Mouse (Mus musculus) left cerebral cortex, postnatal 4 days (tissue): Measurements from ENCODE around the gene Gm10840. TPM values are rescaled to one million over a fixed set of nuclear protein-coding genes. Genes with fewer than 3 reads are reported as not detected.

Experiments
- DNase-seq: peaks from one replicate; pipeline ENCODE4 v3.0.0-alpha.2; 2022
- intact Hi-C: fragments of 180-260 bp; cut with DNase I; formaldehyde crosslinking; loops from one replicate; pipeline ENCODE4 v1.15.1; 2025
- total RNA-seq, 2 experiments: library from RNA; stranded (reverse); gene quantifications; 2 replicates each; pipeline ENCODE4 v1.2.3; 2021

Gene Gm10840
- total RNA-seq, 2 experiments from 2014 or later = not detected

- DNase-seq = peak; percentile 91
- intact Hi-C loops = no loop called here
Observed at GRCm38 (mm10) chr11:106159921-106160840, 469 bp upstream of the Gm10840 start.

- intact Hi-C loops = no loop called here
- no peak for DNase-seq
Observed at GRCm38 (mm10) chr11:106162237-106162636, 1.6 kb downstream of the Gm10840 start.

DNA sequence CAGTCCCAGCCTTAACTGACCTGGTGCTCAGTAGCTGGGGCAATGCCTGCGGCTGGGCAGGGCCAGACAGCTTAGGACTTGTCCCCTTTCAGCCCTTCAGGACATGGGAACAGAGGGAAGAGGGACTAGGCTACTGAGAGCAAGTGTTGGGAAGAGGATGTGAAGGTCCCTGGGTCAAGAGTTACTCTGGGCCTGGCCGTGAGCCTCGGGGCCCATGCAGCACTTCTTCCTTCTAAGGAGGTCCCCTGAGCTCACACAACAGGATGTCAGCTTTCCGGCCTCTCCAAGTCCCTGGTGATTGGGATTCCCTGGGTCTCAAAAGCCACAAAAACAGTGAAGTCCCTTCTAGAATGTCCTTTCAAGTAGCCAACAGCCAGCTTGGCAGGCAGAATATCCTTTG, 2.9 kb downstream of the Gm10840 start:
- intact Hi-C loops = no loop called here
- no peak for DNase-seq

DNA sequence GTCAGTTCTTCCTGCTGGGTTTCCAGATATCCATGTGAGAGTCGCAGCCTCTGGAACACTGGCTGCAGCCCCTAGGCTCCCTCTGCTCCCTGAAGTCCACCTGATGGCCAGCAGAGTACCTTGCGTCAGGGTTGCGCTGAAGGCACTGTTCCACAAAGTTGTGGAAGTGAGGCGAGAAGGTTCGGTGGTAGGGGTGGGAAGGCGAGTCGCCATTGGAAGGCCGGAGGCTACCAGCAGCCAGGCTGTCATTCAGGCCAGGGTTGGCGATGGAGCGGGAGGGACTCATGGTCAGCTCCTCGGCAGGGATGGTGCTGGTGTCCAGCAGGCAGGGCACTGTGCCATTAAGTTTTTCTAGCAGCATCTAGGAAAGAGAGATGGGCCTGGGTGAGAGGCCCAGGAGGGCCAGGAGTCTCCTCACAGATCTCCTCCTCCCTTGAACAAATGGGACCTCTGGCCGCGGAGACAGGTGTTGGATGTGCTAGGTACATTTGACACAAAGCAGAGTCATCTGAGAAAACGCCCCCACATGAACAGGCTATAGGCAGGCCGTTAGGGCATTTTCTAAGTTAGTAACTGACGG, 4.0 kb downstream of the Gm10840 start:
- intact Hi-C loops = no loop called here
- DNase-seq = no peak

GRCm38 (mm10) chr11:106167435-106167834, 6.8 kb downstream of the Gm10840 start:
- intact Hi-C loops = no loop called here

GRCm38 (mm10) chr11:106170807-106171206, 10.2 kb downstream of the Gm10840 start:
- intact Hi-C loops = no loop called here
- DNase-seq = no peak

More at GRCm38 (mm10) chr11:106167435-106167834, 6.8 kb downstream of the Gm10840 start:
- DNase-seq = no peak

DNA sequence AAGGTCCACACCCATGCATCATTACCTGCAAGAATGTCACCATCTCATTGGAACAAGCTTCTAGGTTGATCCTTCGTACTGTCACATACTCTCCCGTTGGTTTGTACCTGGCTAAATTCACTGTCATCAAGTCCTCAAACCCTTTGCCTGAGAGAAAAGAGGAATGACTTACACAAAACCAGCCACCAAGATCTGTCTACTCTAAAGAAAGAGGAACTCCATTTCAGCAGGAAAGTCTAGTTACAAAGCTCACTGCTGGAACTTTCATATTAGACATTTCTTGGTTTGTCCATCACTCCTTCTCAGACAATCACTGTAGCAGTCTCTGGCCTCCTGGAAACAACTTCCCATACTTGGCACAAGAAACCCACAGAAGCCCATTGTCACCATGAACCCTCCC, 12.6 kb downstream of the Gm10840 start:
- intact Hi-C loops = no loop called here
- DNase-seq = no peak

GRCm38 (mm10) chr11:106174372-106174771, 13.7 kb downstream of the Gm10840 start:
- intact Hi-C loops = no loop called here
- peak; percentile 27 for DNase-seq

DNA sequence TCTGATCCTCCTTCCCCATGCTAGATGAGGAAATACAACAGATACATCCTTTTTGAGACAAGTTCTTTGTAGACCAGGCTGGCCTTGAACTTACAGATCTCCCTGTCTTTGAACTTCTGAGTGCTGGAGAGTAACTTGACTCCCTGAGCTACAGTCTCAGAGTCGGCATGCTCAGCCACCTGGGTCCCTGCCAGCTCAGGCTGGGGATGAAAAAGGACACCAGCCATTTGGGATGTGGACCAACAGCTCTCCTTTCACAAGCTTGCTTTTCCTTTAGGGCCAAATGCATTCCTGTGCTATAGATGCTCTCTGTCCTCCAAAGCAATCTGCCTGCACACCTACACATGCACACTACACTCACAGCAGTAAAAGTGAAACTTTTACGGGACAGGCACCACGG, 14.4 kb downstream of the Gm10840 start:
- intact Hi-C loops = no loop called here

DNA sequence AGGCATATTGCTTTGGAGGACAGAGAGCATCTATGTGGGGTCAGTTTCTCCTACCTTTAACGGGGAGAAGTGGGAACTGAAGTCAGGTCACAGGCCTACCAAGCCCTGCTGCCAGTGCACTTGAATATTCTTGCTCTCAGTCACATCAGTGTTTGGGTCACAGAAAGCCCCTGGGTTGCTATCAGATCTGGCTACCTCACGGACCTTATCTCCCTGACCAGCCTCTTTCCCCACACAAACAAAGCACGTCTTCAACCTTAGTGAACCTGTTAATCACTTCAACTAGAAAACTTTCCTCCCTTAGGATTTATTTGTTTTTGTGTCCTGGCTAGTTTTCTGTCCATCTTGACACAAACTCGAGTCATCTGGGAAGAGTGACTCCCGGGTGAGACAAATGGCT, 15.7 kb downstream of the Gm10840 start:
- intact Hi-C loops = no loop called here
- no peak for DNase-seq

More for the DNA sequence above, 14.4 kb downstream of the Gm10840 start:
- no peak for DNase-seq

DNA sequence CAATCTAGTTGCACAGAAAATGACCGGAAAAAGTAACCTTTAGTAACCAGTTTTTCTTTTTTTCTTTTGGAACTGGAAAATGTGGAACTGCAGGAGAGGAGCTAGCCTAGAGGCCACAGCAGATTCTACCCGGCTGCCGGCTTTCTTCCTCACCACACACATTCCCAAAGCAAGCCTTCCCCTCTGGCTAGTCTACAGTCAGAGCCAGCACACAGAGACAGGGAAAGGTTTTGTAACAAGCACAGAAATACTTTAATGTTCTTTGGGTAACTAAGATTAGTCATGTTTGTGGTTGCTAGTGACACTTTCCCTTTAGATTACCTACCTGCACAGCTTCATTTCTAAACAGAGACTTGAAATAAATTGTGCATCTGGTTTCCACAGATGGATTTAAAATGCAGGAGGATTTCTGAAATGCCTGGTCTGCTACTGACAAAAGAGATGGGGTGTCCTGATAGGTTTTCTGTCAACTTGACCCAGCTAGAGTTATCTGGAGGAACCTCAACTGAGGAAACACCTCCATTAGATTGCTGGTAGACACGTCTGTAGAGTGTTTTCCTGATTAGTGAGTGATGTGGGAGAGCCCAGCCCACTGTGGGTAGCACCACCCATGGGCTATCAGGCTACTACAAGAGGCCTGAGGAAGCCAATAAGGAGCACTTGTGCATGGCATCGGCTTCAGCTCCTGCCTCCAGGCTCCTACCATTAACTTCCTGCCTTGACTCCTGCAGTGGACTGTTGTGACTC, 17.6 kb downstream of the Gm10840 start:
- DNase-seq = no peak
- intact Hi-C loops = no loop called here

GRCm38 (mm10) chr11:106179711-106180448, 19.2 kb downstream of the Gm10840 start:
- no peak for DNase-seq
- intact Hi-C loops = no loop called here

GRCm38 (mm10) chr11:106180449-106180801, 19.8 kb downstream of the Gm10840 start:
- intact Hi-C loops = no loop called here
- no peak for DNase-seq

GRCm38 (mm10) chr11:106187326-106187725, 26.7 kb downstream of the Gm10840 start:
- intact Hi-C loops = no loop called here
- no peak for DNase-seq

DNA sequence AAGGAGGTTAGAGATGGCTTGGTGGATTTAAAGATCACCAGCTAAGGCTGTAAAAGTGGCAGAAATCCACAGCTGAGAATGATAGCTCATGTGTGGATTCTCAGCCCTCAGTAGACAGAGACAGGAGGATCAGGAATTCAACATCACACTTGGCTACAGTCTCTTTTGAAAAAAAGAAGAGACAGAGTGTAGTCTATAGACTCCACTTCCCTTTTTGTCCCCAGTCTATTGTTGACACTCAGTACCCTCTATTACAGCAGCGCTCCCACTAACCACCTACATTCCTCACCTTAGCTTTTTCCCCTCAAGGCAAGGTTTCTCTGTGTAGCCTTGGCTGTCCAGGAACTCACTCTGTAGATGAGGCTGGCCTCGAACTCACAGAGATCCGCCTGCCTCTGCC, 31.1 kb downstream of the Gm10840 start:
- DNase-seq = no peak
- intact Hi-C loops = no loop called here

- intact Hi-C loops = no loop called here
- DNase-seq = no peak
Observed at GRCm38 (mm10) chr11:106192241-106192640, 31.6 kb downstream of the Gm10840 start.

- intact Hi-C loops = no loop called here
- DNase-seq = no peak
Observed at GRCm38 (mm10) chr11:106192657-106193370, 32.2 kb downstream of the Gm10840 start.

DNA sequence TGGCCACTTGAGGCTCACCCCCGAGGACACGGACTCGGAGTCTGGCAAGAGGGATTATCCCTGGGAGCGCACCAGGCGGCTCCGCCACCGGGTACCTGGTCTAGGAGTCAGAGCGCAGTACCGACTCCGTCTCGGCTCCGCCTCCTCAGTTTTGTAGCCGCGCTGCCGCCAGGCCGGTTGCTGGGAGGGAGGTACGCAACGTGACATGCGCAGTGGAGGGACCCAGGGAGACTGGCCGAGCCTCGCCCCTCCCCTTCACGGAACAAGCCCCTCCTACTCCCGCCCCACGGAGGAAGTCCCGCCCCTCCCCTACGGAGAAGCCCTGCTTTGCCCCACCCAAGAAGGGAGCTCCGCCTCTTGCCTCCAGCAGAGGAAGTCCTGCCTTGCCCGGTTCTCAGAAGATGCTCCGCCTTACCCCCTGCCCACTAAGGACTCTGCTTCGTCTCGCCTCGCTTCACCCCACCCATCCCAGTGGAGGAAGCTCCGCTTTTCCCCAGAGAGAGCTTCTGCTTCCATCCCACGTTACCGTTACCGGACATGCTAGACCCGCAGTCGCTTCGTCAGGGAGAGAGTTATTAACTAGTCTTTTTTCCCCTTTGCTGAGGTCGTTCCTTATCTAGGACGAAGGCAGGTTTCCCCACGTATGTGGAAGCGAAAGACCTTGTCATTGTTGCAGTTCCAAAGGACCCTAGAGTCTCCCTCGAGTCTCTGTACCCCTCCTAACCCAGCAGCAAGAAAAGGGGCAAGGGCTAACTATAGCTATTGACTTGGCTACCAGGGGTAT, 32.9 kb downstream of the Gm10840 start:
- peak; percentile 99 for DNase-seq
- intact Hi-C loops = no loop called here

- DNase-seq = no peak
- intact Hi-C loops = no loop called here
Observed at GRCm38 (mm10) chr11:106194155-106194541, 33.5 kb downstream of the Gm10840 start.
